Mouse (Mus musculus): ENCODE results near the gene Cmah.
A peak's percentile ranks its signal among the peaks of the same experiment; 100 is the strongest.

The Cmah gene

GRCm38 (mm10) chr13:24416409-24416808 lies 89.2 kb downstream of the Cmah start:
- Histone ChIP-seq H3K36me3 (ENCODE audit: insufficient read depth, low read length) (no peaks in the 10 kb centered on the region), H3K9me3 (ENCODE audit: low read length) (no peaks in the 10 kb centered on the region), H3K27me3 (ENCODE audit: insufficient read depth, low read length) (no peaks in the 10 kb centered on the region; the same call in 1 of the 2 replicates), H3K4me3 (replicated peaks; ENCODE audit: low read length) (no peak overlapping the region), H3K4me1 (replicated peaks; ENCODE audit: low read depth, low read length) (no peaks in the 10 kb centered on the region)
- TF ChIP-seq NANOG (IDR thresholded peaks at IDR 0.05; ENCODE audit: borderline replicate concordance, low read length) (no peak), CTCF (conservative IDR thresholded peaks at IDR 0.05; ENCODE audit: low read length) (peak; percentile 49)

DNA sequence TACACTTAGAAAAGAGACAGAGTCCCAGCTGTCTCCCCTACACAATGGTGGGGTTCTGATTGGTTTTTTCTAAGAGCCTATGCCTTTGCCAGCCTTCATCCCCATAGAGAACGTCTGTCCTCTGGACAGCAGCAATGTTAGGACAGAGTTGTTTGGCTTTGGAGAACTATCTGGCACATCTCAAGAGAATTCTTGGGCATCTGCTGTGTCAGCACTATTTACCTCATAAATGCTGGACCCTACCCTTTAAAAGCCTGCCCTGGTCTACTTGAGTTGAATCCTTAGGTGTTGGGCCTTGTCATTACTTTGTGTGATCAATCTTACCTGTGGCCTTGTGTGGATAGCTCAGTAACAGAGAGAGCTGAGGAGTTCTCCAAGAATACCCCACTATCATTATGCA lies 90.8 kb downstream of the Cmah start:
- Histone ChIP-seq H3K4me3 (replicated peaks; ENCODE audit: low read length) (no peak overlapping the region), H3K36me3 (ENCODE audit: insufficient read depth, low read length) (no peaks in the 10 kb centered on the region), H3K27me3 (ENCODE audit: insufficient read depth, low read length) (no peaks in the 10 kb centered on the region; the same call in 1 of the 2 replicates), H3K9me3 (ENCODE audit: low read length) (no peaks in the 10 kb centered on the region), H3K4me1 (replicated peaks; ENCODE audit: low read depth, low read length) (no peaks in the 10 kb centered on the region)
- TF ChIP-seq CTCF (conservative IDR thresholded peaks at IDR 0.05; ENCODE audit: low read length) (no peak), NANOG (IDR thresholded peaks at IDR 0.05; ENCODE audit: borderline replicate concordance, low read length) (no peak)

- TF ChIP-seq POU5F1 (IDR thresholded peaks at IDR 0.05; ENCODE audit: borderline replicate concordance, low read length) (no peak), NANOG (IDR thresholded peaks at IDR 0.05; ENCODE audit: borderline replicate concordance, low read length) (no peak), CTCF (conservative IDR thresholded peaks at IDR 0.05; ENCODE audit: low read length) (no peak)
- H3K36me3 ChIP-seq (ENCODE audit: insufficient read depth, low read length), result no peaks in the 10 kb centered on the region
Measured at GRCm38 (mm10) chr13:24418814-24419213, 91.6 kb downstream of the Cmah start.

GRCm38 (mm10) chr13:24419560-24420250 lies 92.5 kb downstream of the Cmah start:
- no peaks in the 10 kb centered on the region for H3K36me3 ChIP-seq (ENCODE audit: insufficient read depth, low read length)
- TF ChIP-seq NANOG (IDR thresholded peaks at IDR 0.05; ENCODE audit: borderline replicate concordance, low read length) (no peak), POU5F1 (IDR thresholded peaks at IDR 0.05; ENCODE audit: borderline replicate concordance, low read length) (no peak), CTCF (conservative IDR thresholded peaks at IDR 0.05; ENCODE audit: low read length) (no peak)
- H3K27me3 ChIP-seq (ENCODE audit: insufficient read depth, low read length), result no peaks in the 10 kb centered on the region; the same call in 1 of the 2 replicates
- H3K4me3 ChIP-seq (replicated peaks; ENCODE audit: low read length), result no peak overlapping the region
- no peaks in the 10 kb centered on the region for H3K9me3 ChIP-seq (ENCODE audit: low read length)
- no peaks in the 10 kb centered on the region for H3K4me1 ChIP-seq (replicated peaks; ENCODE audit: low read depth, low read length)

More at GRCm38 (mm10) chr13:24418814-24419213, 91.6 kb downstream of the Cmah start:
- H3K9me3 ChIP-seq (ENCODE audit: low read length), result no peaks in the 10 kb centered on the region
- H3K4me1 ChIP-seq (replicated peaks; ENCODE audit: low read depth, low read length), result no peaks in the 10 kb centered on the region
- no peak overlapping the region for H3K4me3 ChIP-seq (replicated peaks; ENCODE audit: low read length)
- H3K27me3 ChIP-seq (ENCODE audit: insufficient read depth, low read length), result no peaks in the 10 kb centered on the region; the same call in 1 of the 2 replicates

- TF ChIP-seq POU5F1 (IDR thresholded peaks at IDR 0.05; ENCODE audit: borderline replicate concordance, low read length) (no peak), CTCF (conservative IDR thresholded peaks at IDR 0.05; ENCODE audit: low read length) (no peak), NANOG (IDR thresholded peaks at IDR 0.05; ENCODE audit: borderline replicate concordance, low read length) (no peak)
- H3K27me3 ChIP-seq (ENCODE audit: insufficient read depth, low read length), result peaks cover 3% of the 10 kb centered on the region; the same call in 1 of the 2 replicates
- no peaks in the 10 kb centered on the region for H3K9me3 ChIP-seq (ENCODE audit: low read length)
- H3K4me3 ChIP-seq (replicated peaks; ENCODE audit: low read length), result no peak overlapping the region
- H3K4me1 ChIP-seq (replicated peaks; ENCODE audit: low read depth, low read length), result no peaks in the 10 kb centered on the region
- H3K36me3 ChIP-seq (ENCODE audit: insufficient read depth, low read length), result no peaks in the 10 kb centered on the region
Measured at GRCm38 (mm10) chr13:24421987-24422386, 94.8 kb downstream of the Cmah start.

DNA sequence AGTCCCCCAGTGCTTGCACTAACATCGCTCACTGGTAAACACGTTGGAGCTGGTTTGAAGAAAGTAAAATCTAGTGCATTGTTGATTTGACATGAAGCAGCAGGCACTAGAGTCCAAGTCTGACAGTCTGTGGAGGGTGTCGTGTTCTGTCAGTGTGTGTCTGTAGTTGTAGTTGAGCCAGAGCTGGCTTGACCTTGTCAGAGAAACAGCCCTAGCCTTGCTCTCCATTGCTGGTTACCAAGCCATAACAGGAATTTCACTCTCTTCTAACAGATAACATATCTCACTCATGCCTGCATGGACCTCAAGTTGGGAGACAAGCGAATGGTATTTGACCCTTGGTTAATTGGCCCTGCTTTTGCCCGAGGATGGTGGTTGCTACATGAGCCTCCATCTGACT lies 103.0 kb downstream of the Cmah start:
- TF ChIP-seq NANOG (IDR thresholded peaks at IDR 0.05; ENCODE audit: borderline replicate concordance, low read length) (no peak), POU5F1 (IDR thresholded peaks at IDR 0.05; ENCODE audit: borderline replicate concordance, low read length) (no peak), CTCF (conservative IDR thresholded peaks at IDR 0.05; ENCODE audit: low read length) (no peak)
- Histone ChIP-seq H3K36me3 (ENCODE audit: insufficient read depth, low read length) (no peaks in the 10 kb centered on the region), H3K9me3 (ENCODE audit: low read length) (no peaks in the 10 kb centered on the region), H3K4me3 (replicated peaks; ENCODE audit: low read length) (no peak overlapping the region), H3K4me1 (replicated peaks; ENCODE audit: low read depth, low read length) (no peaks in the 10 kb centered on the region), H3K27me3 (ENCODE audit: insufficient read depth, low read length) (0 out of 2 replicates have a peak, but pooled peaks cover 7% of the 10 kb centered on the region)

DNA sequence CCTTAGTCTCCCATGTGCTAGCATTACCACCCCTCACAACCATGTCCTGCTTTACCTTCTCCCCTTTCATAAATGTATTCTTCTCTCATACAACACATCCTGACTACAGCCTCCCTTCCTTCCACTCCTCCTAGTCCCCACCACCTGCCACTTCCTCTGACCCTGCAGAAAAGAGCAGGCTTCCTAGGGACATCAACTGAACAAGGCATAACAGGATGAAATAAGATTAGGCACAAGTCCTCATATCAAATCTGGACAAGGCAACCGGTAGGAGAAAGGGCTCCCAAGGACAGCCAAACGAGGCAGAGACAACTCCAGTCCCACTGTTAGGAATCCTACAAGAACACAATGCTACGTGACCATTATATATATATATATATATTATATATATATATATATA lies 104.4 kb downstream of the Cmah start:
- Histone ChIP-seq H3K36me3 (ENCODE audit: insufficient read depth, low read length) (no peaks in the 10 kb centered on the region), H3K4me3 (replicated peaks; ENCODE audit: low read length) (no peak overlapping the region), H3K9me3 (ENCODE audit: low read length) (no peaks in the 10 kb centered on the region), H3K4me1 (replicated peaks; ENCODE audit: low read depth, low read length) (no peaks in the 10 kb centered on the region), H3K27me3 (ENCODE audit: insufficient read depth, low read length) (0 out of 2 replicates have a peak, but pooled peaks cover 7% of the 10 kb centered on the region)
- TF ChIP-seq POU5F1 (IDR thresholded peaks at IDR 0.05; ENCODE audit: borderline replicate concordance, low read length) (no peak), CTCF (conservative IDR thresholded peaks at IDR 0.05; ENCODE audit: low read length) (no peak), NANOG (IDR thresholded peaks at IDR 0.05; ENCODE audit: borderline replicate concordance, low read length) (no peak)

DNA sequence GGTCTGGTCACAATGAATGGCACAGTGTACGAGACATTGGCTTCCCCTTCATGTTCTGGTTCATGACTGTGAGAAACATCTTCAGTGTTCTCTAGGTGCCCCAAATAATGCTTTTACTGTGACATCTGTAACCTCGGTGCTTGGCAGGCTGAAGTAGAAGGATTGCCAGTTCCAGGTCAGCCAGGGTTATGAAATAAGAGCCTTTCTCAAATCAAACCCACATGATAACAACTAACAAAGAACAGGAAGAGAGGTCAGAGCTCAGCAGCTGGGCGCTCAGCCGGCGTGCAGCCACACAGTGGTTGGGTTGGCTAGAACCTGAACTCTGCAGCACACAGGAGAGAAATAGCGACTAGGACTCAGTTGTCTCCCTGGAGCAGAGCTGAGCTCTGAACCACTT lies 115.1 kb downstream of the Cmah start:
- H3K4me3 ChIP-seq (replicated peaks; ENCODE audit: low read length), result no peak overlapping the region
- H3K36me3 ChIP-seq (ENCODE audit: insufficient read depth, low read length), result no peaks in the 10 kb centered on the region
- no peaks in the 10 kb centered on the region; the same call in 1 of the 2 replicates for H3K4me1 ChIP-seq (replicated peaks; ENCODE audit: low read depth, low read length)
- TF ChIP-seq CTCF (conservative IDR thresholded peaks at IDR 0.05; ENCODE audit: low read length) (no peak), NANOG (IDR thresholded peaks at IDR 0.05; ENCODE audit: borderline replicate concordance, low read length) (no peak), POU5F1 (IDR thresholded peaks at IDR 0.05; ENCODE audit: borderline replicate concordance, low read length) (no peak)
- H3K9me3 ChIP-seq (ENCODE audit: low read length), result no peaks in the 10 kb centered on the region
- no peaks in the 10 kb centered on the region for H3K27me3 ChIP-seq (ENCODE audit: insufficient read depth, low read length)

Measured in E14TG2a.4 (cell line).